Mouse (Mus musculus): ENCODE measurements at regions not wholly inside any gene's neighbourhood (a gene's known extent, or its start where the extent isn't known, plus 50 kb on each side); places are given as distances from the start of the nearest gene placed in this dataset.

DNA sequence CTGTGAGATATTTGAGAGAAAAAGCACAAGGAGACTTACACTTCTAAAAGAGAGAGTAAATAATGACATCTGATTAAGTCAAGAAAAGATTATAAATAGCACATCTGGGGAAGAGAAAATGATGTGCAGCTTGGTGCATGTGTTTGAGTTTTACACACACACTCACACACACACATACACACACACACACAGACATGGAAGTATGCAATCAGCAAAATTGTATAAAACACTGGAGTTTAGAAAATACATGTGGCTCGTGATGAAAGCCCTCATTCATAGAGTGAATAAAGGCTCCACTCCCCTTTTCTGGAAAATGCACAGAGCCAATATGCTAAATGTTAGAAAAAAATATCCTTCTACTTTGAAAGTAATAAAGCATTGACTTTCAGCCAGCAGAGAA, 182.2 kb downstream of the Sec23a start:
- no peak for TF ChIP-seq CTCF (IDR thresholded peaks at IDR 0.05; ENCODE audit: low read depth)
- TF ChIP-seq EP300 (IDR thresholded peaks at IDR 0.05; ENCODE audit: low read depth) = no peak

Measured in heart, postnatal 0 days (tissue).